Mouse (Mus musculus): ENCODE measurements around the gene Polr2e. TPM values are rescaled to one million over a fixed set of nuclear protein-coding genes. Genes with fewer than 3 reads are reported as not detected.

The Polr2e gene
- total RNA-seq (2022) = 10 to 100 TPM; 38.3 to 47.6 (median 39.7) TPM

GRCm38 (mm10) chr10:80039559-80039979 lies at the start of gene Polr2e:
Gene Polr2e (minus strand): TSS chr10:80039795.
- DNase-seq (ENCODE audit: low spot score in 2 of 2) = peak; percentile 96 to 98

- no peak for DNase-seq (ENCODE audit: low spot score in 2 of 2)
These were observed 49.6 kb upstream of the Polr2e start for GRCm38 (mm10) chr10:80089146-80089545.

- DNase-seq (ENCODE audit: low spot score in 2 of 2) = no peak
These were observed 47.9 kb upstream of the Polr2e start for GRCm38 (mm10) chr10:80087483-80087882.

- DNase-seq (ENCODE audit: low spot score in 2 of 2) = peak in 1 of 2 experiments; percentile 27
These were observed 47.3 kb upstream of the Polr2e start for GRCm38 (mm10) chr10:80086847-80087246.

- no peak for DNase-seq (ENCODE audit: low spot score in 2 of 2)
These were observed 45.4 kb upstream of the Polr2e start for GRCm38 (mm10) chr10:80084817-80085487.

GRCm38 (mm10) chr10:80081075-80081474 lies 41.5 kb upstream of the Polr2e start:
- DNase-seq (ENCODE audit: low spot score in 2 of 2) = no peak

- DNase-seq (ENCODE audit: low spot score in 2 of 2) = no peak
These were observed 40.9 kb upstream of the Polr2e start for GRCm38 (mm10) chr10:80080396-80081070.

- no peak for DNase-seq (ENCODE audit: low spot score in 2 of 2)
These were observed 38.8 kb upstream of the Polr2e start for GRCm38 (mm10) chr10:80078366-80078765.

GRCm38 (mm10) chr10:80077312-80077711 lies 37.7 kb upstream of the Polr2e start:
- DNase-seq (ENCODE audit: low spot score in 2 of 2) = no peak

GRCm38 (mm10) chr10:80076386-80076785 lies 36.8 kb upstream of the Polr2e start:
- DNase-seq (ENCODE audit: low spot score in 2 of 2) = no peak

GRCm38 (mm10) chr10:80075924-80076323 lies 36.3 kb upstream of the Polr2e start:
- no peak for DNase-seq (ENCODE audit: low spot score in 2 of 2)

GRCm38 (mm10) chr10:80074813-80075601 lies 35.4 kb upstream of the Polr2e start:
- DNase-seq (ENCODE audit: low spot score in 2 of 2) = peak; percentile 43 to 57

- no peak for DNase-seq (ENCODE audit: low spot score in 2 of 2)
These were observed 33.3 kb upstream of the Polr2e start for GRCm38 (mm10) chr10:80072623-80073489.

GRCm38 (mm10) chr10:80071516-80071900 lies 31.9 kb upstream of the Polr2e start:
- no peak for DNase-seq (ENCODE audit: low spot score in 2 of 2)

GRCm38 (mm10) chr10:80070837-80071515 lies 31.4 kb upstream of the Polr2e start:
- DNase-seq (ENCODE audit: low spot score in 2 of 2) = peak; percentile 80 to 85

- DNase-seq (ENCODE audit: low spot score in 2 of 2) = no peak
These were observed 30.4 kb upstream of the Polr2e start for GRCm38 (mm10) chr10:80069948-80070450.

- DNase-seq (ENCODE audit: low spot score in 2 of 2) = no peak
These were observed 29.7 kb upstream of the Polr2e start for GRCm38 (mm10) chr10:80069251-80069650.

GRCm38 (mm10) chr10:80063877-80064650 lies 24.5 kb upstream of the Polr2e start:
- no peak for DNase-seq (ENCODE audit: low spot score in 2 of 2)

- DNase-seq (ENCODE audit: low spot score in 2 of 2) = no peak
These were observed 23.5 kb upstream of the Polr2e start for GRCm38 (mm10) chr10:80063104-80063503.

Measured in gastrocnemius, adult 8-10 months (tissue).